Mouse (Mus musculus) hindbrain, embryonic 16.5 days (tissue): ENCODE measurements around the gene Gm3139. TPM values are rescaled to one million over a fixed set of nuclear protein-coding genes. Genes with fewer than 3 reads are reported as not detected.
"Not testable (repeated sequence)": the region's sequence is repeated elsewhere in the genome, so short reads cannot be mapped to it uniquely, and the experiment has no call there.

ENCODE experiments used
- ATAC-seq: fragments of 200-750 bp; cut with Nextera tagmentation; 2 replicates; pipeline ENCODE4 v1.8.0; 2017; ENCODE audit warnings: moderate TSS enrichment, moderate library complexity
- H3K27ac ChIP-seq: fragments of 300-500 bp; sonication (generic); 2 replicates; pipeline ENCODE4 v1.5.1; 2014; ENCODE audit warnings: low read depth, mild to moderate bottlenecking, control low read depth, low read length, moderate library complexity
- H3K27me3 ChIP-seq: fragments of 300-500 bp; sonication (generic); replicated peaks from 2 replicates; pipeline ENCODE4 v1.6.1; 2014; ENCODE audit warnings: low read length; ENCODE audit not compliant: control insufficient read depth, insufficient read depth
- H3K36me3 ChIP-seq: fragments of 300-500 bp; sonication (generic); 2 replicates; pipeline ENCODE4 v1.6.1; 2014; ENCODE audit warnings: mild to moderate bottlenecking, low read length, moderate library complexity, mixed read lengths; ENCODE audit not compliant: control insufficient read depth, insufficient read depth
- H3K4me1 ChIP-seq: fragments of 300-500 bp; sonication (generic); 2 replicates; pipeline ENCODE4 v1.6.1; 2014; ENCODE audit warnings: low read depth, low read length; ENCODE audit not compliant: control insufficient read depth, insufficient read depth
- H3K4me2 ChIP-seq: fragments of 300-500 bp; sonication (generic); 2 replicates; pipeline ENCODE4 v1.6.1; 2014; ENCODE audit warnings: mild to moderate bottlenecking, low read length, control low read depth, moderate library complexity
- H3K4me3 ChIP-seq: fragments of 300-500 bp; sonication (generic); 2 replicates; pipeline ENCODE4 v1.5.1; 2014; ENCODE audit warnings: mild to moderate bottlenecking, low read length, control low read depth, moderate library complexity
- H3K9ac ChIP-seq: fragments of 300-500 bp; sonication (generic); 2 replicates; pipeline ENCODE4 v1.6.1; 2014; ENCODE audit warnings: low read depth, mild to moderate bottlenecking, control low read depth, low read length, moderate library complexity
- H3K9me3 ChIP-seq: fragments of 300-500 bp; sonication (generic); 2 replicates; pipeline ENCODE4 v1.6.1; 2014; ENCODE audit warnings: mild to moderate bottlenecking, low read length, moderate library complexity; ENCODE audit not compliant: control insufficient read depth
- WGBS: fragments of 180-500 bp; shearing (Covaris S2); extraction: QIAGEN DNeasy Blood & Tissue Kit; methylation state at CpG from one replicate; pipeline ENCODE4 v1.1.7; 2014; 5-methylcytosine and 5-hydroxymethylcytosine counted together
- polyA plus RNA-seq: library from polyadenylated mRNA; unstranded; fragments of >200 nt; fragmentation: Nextera tagmentation; extraction: Ambion mirVana; gene quantifications from 2 replicates; pipeline ENCODE4 v1.2.1, GENCODE M21; 2015

Gene Gm3139
- not detected in 2 replicates for polyA plus RNA-seq

DNA sequence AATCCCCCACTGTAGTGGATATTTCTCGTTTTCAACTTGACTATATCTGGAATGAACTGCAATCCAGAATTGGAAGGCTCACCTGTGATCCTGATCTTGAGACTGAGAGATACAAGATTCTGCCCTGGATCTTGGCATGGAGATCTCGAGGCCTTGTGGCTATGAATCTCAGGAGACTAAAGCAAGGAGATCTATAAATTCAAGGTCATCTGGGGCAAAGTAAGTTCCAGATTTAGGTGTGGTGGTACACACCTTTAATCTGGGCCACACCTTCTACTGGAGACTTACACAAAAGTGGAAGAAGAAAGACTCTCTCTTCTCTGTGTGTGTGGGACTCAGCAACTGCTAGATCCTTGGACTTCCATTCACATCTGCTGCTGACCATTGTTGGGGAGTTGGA, at the start of gene Gm3139:
Gene Gm3139 (plus strand): TSS at position 301 of the 400 bp plus-strand sequence.
- not testable (repeated sequence) for H3K36me3 ChIP-seq, H3K4me2 ChIP-seq, H3K27me3 ChIP-seq, H3K9me3 ChIP-seq, H3K27ac ChIP-seq, ATAC-seq, H3K9ac ChIP-seq, H3K4me3 ChIP-seq, H3K4me1 ChIP-seq
- WGBS = no CpG with 5 or more reads among the region's 2 CpGs

Other genes starting within 250 kb of the Gm3139 start
- not detected in 2 replicates for gene A430089I19Rik, start 219.5 kb upstream of the Gm3139 start, polyA plus RNA-seq
- gene Gm6502, start 211.9 kb upstream of the Gm3139 start, polyA plus RNA-seq = not detected in 2 replicates
- not detected in 2 replicates for gene AA792892, start 186.5 kb upstream of the Gm3139 start, polyA plus RNA-seq
- gene Gm7682, start 80.5 kb upstream of the Gm3139 start, polyA plus RNA-seq = not detected in 2 replicates
- not detected in 2 replicates for gene Gm3147, start 90.1 kb downstream of the Gm3139 start, polyA plus RNA-seq
- not detected in 2 replicates for gene Gm6509, start 97.7 kb downstream of the Gm3139 start, polyA plus RNA-seq
- gene Gm6205, start 122.1 kb downstream of the Gm3139 start, polyA plus RNA-seq = not detected in 2 replicates